Mouse (Mus musculus) lung, postnatal 25 days (tissue): ENCODE results near the gene Tbc1d17.
A peak's percentile ranks its signal among the peaks of the same experiment; 100 is the strongest.

Experiments used
- DNase-seq: peaks from one replicate; pipeline ENCODE4 v3.0.0; 2022; ENCODE audit warnings: low spot score

Gene Tbc1d17

GRCm38 (mm10) chr7:44853065-44853464 is 4.2 kb upstream of the Tbc1d17 start:
- DNase-seq: no peak

- DNase-seq: no peak
Observed at GRCm38 (mm10) chr7:44852259-44853027, 3.6 kb upstream of the Tbc1d17 start.

GRCm38 (mm10) chr7:44851625-44852234 is 2.9 kb upstream of the Tbc1d17 start:
- no peak for DNase-seq

GRCm38 (mm10) chr7:44850789-44851624 is 2.1 kb upstream of the Tbc1d17 start:
- DNase-seq: no peak

GRCm38 (mm10) chr7:44850146-44850545 is 1.3 kb upstream of the Tbc1d17 start:
- DNase-seq: peak; percentile 75

GRCm38 (mm10) chr7:44849416-44850111 is 685 bp upstream of the Tbc1d17 start:
- peak; percentile 92 for DNase-seq

GRCm38 (mm10) chr7:44847772-44848171 is 1.1 kb downstream of the Tbc1d17 start:
- DNase-seq: no peak

- DNase-seq: no peak
Observed at GRCm38 (mm10) chr7:44846804-44847203, 2.1 kb downstream of the Tbc1d17 start.

- no peak for DNase-seq
Observed at GRCm38 (mm10) chr7:44845006-44845405, 3.9 kb downstream of the Tbc1d17 start.

GRCm38 (mm10) chr7:44841825-44842463 is 6.9 kb downstream of the Tbc1d17 start:
- no peak for DNase-seq

GRCm38 (mm10) chr7:44840426-44840825 is 8.5 kb downstream of the Tbc1d17 start:
- no peak for DNase-seq

GRCm38 (mm10) chr7:44839491-44840191 is 9.2 kb downstream of the Tbc1d17 start:
- no peak for DNase-seq

GRCm38 (mm10) chr7:44839171-44839490 is 9.7 kb downstream of the Tbc1d17 start:
- no peak for DNase-seq

GRCm38 (mm10) chr7:44838073-44838472 is 10.8 kb downstream of the Tbc1d17 start:
- DNase-seq: no peak

GRCm38 (mm10) chr7:44836423-44837053 is 12.3 kb downstream of the Tbc1d17 start:
- DNase-seq: no peak

GRCm38 (mm10) chr7:44836016-44836404 is 12.9 kb downstream of the Tbc1d17 start:
- DNase-seq: no peak

- no peak for DNase-seq
Observed at GRCm38 (mm10) chr7:44835373-44836015, 13.4 kb downstream of the Tbc1d17 start.

GRCm38 (mm10) chr7:44832763-44833162 is 16.1 kb downstream of the Tbc1d17 start:
- no peak for DNase-seq

GRCm38 (mm10) chr7:44828706-44829105 is 20.2 kb downstream of the Tbc1d17 start:
- no peak for DNase-seq

- no peak for DNase-seq
Observed at GRCm38 (mm10) chr7:44826771-44827170, 22.1 kb downstream of the Tbc1d17 start.
